Mouse (Mus musculus) liver, embryonic 12.5 days (tissue): ENCODE measurements around the gene Tmem120b. TPM values are rescaled to one million over a fixed set of nuclear protein-coding genes. Genes with fewer than 3 reads are reported as not detected.

Source experiments
- ATAC-seq: fragments of 200-750 bp; cut with Nextera tagmentation; 2 replicates; pipeline ENCODE4 v1.8.0; 2017; ENCODE audit warnings: moderate number of reproducible peaks, mild to moderate bottlenecking, moderate library complexity
- H3K27ac ChIP-seq: fragments of 300-500 bp; sonication (generic); 2 replicates; pipeline ENCODE4 v1.5.1; 2016; ENCODE audit warnings: mild to moderate bottlenecking
- H3K27me3 ChIP-seq: fragments of 300-500 bp; sonication (generic); replicated peaks from 2 replicates; pipeline ENCODE4 v1.6.1; 2016; ENCODE audit warnings: mild to moderate bottlenecking, moderate library complexity
- H3K36me3 ChIP-seq: fragments of 300-500 bp; sonication (generic); 2 replicates; pipeline ENCODE4 v1.6.1; 2016; ENCODE audit warnings: mild to moderate bottlenecking, moderate library complexity
- H3K4me1 ChIP-seq: fragments of 300-500 bp; sonication (generic); 2 replicates; pipeline ENCODE4 v1.6.1; 2016
- H3K4me2 ChIP-seq: fragments of 300-500 bp; sonication (generic); 2 replicates; pipeline ENCODE4 v1.6.1; 2016; ENCODE audit warnings: mild to moderate bottlenecking, moderate library complexity
- H3K4me3 ChIP-seq: fragments of 300-500 bp; sonication (generic); 2 replicates; pipeline ENCODE4 v1.5.1; 2016; ENCODE audit warnings: mild to moderate bottlenecking, moderate library complexity
- H3K9ac ChIP-seq: fragments of 300-500 bp; sonication (generic); 2 replicates; pipeline ENCODE4 v1.6.1; 2016; ENCODE audit warnings: mild to moderate bottlenecking, moderate library complexity
- H3K9me3 ChIP-seq: fragments of 300-500 bp; sonication (generic); replicated peaks from 2 replicates; pipeline ENCODE4 v1.6.1; 2016; ENCODE audit warnings: mild to moderate bottlenecking, moderate library complexity
- whole genome bisulfite sequencing: fragments of 180-500 bp; shearing (Covaris S2); methylation state at CpG from one replicate; pipeline ENCODE4 v1.1.7; 2016; ENCODE audit not compliant: insufficient replicate concordance; 5-methylcytosine and 5-hydroxymethylcytosine counted together
- polyA plus RNA-seq: library from polyadenylated mRNA; unstranded; fragments of >200 nt; fragmentation: Nextera tagmentation; extraction: Ambion mirVana; gene quantifications from 2 replicates; pipeline ENCODE4 v1.2.1, GENCODE M21; 2016

The Tmem120b gene
- polyA plus RNA-seq, 1 experiment from 2014 or later: 28.2 TPM

DNA sequence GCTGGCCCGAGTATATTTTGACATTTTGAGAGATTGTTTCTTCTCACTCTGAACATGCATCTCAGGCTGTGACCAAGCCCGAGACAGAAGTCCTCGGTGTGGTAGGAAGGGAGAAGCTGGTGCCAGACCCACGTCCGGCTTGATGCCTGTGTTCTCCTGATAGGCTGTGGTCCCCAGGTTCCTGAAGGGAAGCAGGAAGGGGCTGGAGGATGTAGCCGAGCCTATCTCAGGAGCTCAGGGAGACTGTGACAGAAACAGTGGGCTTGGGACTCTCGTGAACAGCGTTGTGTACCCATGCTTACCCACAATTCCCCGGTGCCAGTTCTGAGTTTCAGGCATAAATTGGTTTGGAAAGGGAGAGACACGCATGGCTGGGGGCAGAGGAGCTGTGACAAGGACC lies 50.6 kb downstream of the Tmem120b start:
- H3K27ac ChIP-seq: peak overlapping the region; percentile 42
- no peak overlapping the region for H3K4me2 ChIP-seq
- peak; percentile 18; the same call in 1 of the 2 replicates for ATAC-seq
- 34% methylated on average over 10 of the region's 10 CpGs for WGBS
- H3K27me3 ChIP-seq: no peaks in the 10 kb centered on the region
- peaks cover 59% of the 10 kb centered on the region for H3K36me3 ChIP-seq
- H3K9ac ChIP-seq: no peak overlapping the region; the same call in 1 of the 2 replicates
- H3K9me3 ChIP-seq: 0 out of 2 replicates have a peak, but pooled peaks cover 4% of the 10 kb centered on the region
- no peak overlapping the region for H3K4me3 ChIP-seq
- peaks cover 36% of the 10 kb centered on the region for H3K4me1 ChIP-seq

DNA sequence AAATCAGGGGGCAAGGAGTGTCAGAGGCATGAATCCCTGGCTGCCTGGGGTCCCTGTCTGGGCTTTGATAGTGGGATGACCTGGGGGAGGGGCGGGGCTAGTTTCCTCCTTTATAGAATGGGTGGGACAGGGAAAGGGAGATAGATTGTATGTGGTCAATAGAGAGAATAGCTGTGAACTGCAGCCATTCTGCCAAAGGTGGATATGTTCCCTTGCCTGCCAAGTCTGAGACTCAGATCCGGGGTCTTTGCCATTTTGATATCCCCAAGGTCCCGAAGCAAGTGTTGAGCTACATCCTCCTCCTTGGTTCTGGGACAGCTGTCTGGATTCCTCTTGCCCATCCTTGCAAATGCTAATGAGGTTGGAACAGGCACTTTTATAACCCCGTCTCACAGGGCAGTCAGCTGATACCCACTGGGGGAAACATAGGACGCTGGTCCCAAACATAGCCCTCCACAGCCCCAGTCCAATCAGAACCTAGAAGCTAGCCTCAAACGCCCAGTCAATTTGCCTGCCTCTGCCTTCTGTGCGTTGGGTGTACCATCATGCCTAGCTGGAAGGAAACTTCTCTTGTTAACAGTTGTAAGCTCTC lies 52.5 kb downstream of the Tmem120b start:
- no peak overlapping the region for H3K9ac ChIP-seq
- H3K27ac ChIP-seq: no peak overlapping the region
- no peak overlapping the region for H3K4me3 ChIP-seq
- no peak overlapping the region for H3K4me2 ChIP-seq
- H3K36me3 ChIP-seq: peaks cover 41% of the 10 kb centered on the region
- peaks cover 49% of the 10 kb centered on the region for H3K4me1 ChIP-seq
- WGBS: 81% methylated on average over 7 of the region's 7 CpGs
- no peak for ATAC-seq
- H3K27me3 ChIP-seq: no peaks in the 10 kb centered on the region
- H3K9me3 ChIP-seq: 0 out of 2 replicates have a peak, but pooled peaks cover 4% of the 10 kb centered on the region

DNA sequence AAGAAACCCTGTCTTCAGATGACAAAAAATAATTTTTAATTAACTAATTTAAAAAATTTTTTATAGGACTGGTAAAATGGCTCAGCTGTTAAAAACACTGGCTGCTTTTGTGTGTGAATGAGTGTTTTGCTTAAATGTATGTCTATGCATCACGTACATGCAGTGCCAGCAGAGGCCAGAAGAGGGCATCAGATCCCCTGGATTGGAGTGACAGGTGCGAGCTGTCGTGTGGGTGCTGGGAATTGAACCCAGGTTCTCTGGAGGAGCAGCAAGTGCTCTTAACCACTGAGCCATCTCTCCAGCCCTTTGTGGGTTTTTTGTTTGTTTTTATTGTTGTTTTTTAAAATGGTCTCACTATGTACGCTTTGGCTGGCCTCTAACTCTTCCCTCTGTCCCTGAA lies 54.0 kb downstream of the Tmem120b start:
- 0 out of 2 replicates have a peak, but pooled peaks cover 4% of the 10 kb centered on the region for H3K9me3 ChIP-seq
- ATAC-seq: no peak
- WGBS: 87% methylated on average over 4 of the region's 4 CpGs

DNA sequence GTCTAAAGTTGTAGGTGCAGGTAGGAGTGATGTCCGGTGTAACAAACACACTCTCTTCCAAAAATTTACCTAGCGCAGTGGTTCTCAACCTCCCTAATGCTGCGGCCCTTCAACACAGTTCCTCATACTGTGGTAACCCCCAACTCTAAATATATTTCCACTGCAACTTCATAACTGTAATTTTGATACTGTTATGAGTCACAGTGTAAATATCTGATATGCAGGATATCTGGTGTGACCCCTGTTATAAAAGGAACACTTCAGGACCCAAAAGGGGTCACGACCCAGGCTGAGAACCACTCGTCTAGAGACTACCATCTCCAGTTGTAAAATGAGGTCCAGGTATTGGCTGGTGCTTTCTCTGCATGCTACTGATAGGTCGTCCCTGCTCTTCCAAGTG lies 56.9 kb downstream of the Tmem120b start:
- no peak for ATAC-seq
- 0 out of 2 replicates have a peak, but pooled peaks cover 4% of the 10 kb centered on the region for H3K9me3 ChIP-seq
- H3K4me1 ChIP-seq: peaks cover 62% of the 10 kb centered on the region

More for the DNA sequence above, 54.0 kb downstream of the Tmem120b start:
- no peak overlapping the region for H3K4me3 ChIP-seq
- H3K27ac ChIP-seq: no peak overlapping the region
- H3K36me3 ChIP-seq: peaks cover 27% of the 10 kb centered on the region
- H3K4me1 ChIP-seq: peaks cover 58% of the 10 kb centered on the region
- no peaks in the 10 kb centered on the region for H3K27me3 ChIP-seq
- no peak overlapping the region for H3K9ac ChIP-seq
- no peak overlapping the region for H3K4me2 ChIP-seq

DNA sequence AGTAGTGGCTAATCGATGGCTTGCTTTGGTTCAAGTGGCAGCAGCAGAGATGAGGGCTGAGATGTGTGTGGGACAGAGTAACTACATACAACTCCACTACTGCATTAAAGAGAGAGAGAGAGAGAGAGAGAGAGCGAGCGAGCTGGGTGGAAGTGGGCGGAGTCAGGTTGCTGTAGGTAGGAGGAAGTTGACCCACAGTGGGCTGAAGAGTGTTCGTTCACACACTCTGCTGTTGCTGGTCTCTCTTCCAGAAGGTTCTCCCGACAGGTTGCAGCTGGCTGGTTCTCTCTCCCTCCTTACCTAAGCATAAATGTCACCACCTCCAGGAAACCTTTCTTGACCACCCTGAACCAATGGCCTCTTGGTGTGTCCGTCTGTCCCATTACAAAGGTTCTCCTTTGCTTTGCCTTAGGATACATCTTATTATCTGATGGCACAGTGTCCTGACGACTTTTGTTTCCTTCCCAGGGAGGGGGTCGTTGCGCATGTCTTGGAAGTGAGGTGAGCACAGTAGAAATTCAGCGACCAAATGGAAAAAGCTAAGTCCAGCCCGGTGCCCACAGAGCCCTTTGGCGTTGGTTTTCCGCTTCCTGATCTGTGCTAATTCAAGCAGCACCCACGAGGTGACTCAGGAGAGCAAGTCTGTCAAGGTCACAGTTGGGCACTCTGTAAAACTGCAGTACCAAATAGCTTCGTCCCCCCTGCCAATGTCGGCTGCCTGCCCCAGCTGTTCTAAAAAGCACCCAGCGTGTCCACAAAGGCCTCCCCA lies 57.6 kb downstream of the Tmem120b start:
- H3K4me3 ChIP-seq: no peak overlapping the region
- H3K27me3 ChIP-seq: peaks cover 11% of the 10 kb centered on the region; the same call in 1 of the 2 replicates
- H3K27ac ChIP-seq: peak overlapping the region; percentile 11; the same call in 1 of the 2 replicates
- ATAC-seq: peak; percentile 31; the same call in 1 of the 2 replicates
- 25% methylated on average over 18 of the region's 18 CpGs for WGBS
- H3K4me1 ChIP-seq: peaks cover 63% of the 10 kb centered on the region
- H3K36me3 ChIP-seq: peaks cover 10% of the 10 kb centered on the region
- H3K4me2 ChIP-seq: peak overlapping the region; percentile 30
- H3K9ac ChIP-seq: no peak overlapping the region
- H3K9me3 ChIP-seq: 0 out of 2 replicates have a peak, but pooled peaks cover 4% of the 10 kb centered on the region

More for the DNA sequence above, 56.9 kb downstream of the Tmem120b start:
- WGBS: 63% methylated on average over 6 of the region's 6 CpGs
- Histone ChIP-seq H3K4me2 (peak overlapping the region; percentile 30), H3K36me3 (peaks cover 10% of the 10 kb centered on the region), H3K9ac (no peak overlapping the region), H3K27me3 (peaks cover 9% of the 10 kb centered on the region; the same call in 1 of the 2 replicates), H3K4me3 (no peak overlapping the region), H3K27ac (peak overlapping the region; percentile 11; the same call in 1 of the 2 replicates)

DNA sequence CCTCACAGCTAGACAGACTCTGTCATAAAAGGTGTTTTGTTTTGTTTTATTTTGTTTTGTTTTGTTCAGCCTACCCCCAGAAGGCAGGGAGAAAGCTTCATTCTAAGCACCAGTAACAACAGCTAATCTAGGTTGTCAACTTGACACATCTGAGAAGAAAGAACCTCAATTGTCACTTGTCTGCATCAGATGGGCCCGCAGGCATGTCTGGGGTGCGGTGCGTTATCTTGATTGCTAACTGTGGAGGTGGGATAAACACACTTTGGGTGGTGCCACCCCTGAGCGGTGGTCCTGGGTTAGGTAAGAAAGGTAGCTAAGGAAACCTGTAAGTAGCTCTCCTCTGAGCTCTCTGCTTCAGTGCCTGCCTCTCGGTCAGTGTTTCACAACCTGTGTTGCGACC lies 58.8 kb downstream of the Tmem120b start:
- H3K36me3 ChIP-seq: peaks cover 10% of the 10 kb centered on the region
- no peak for ATAC-seq
- H3K9ac ChIP-seq: no peak overlapping the region
- no peak overlapping the region for H3K27ac ChIP-seq
- peaks cover 16% of the 10 kb centered on the region for H3K27me3 ChIP-seq
- H3K4me2 ChIP-seq: no peak overlapping the region
- no peak overlapping the region for H3K4me3 ChIP-seq
- H3K9me3 ChIP-seq: 0 out of 2 replicates have a peak, but pooled peaks cover 4% of the 10 kb centered on the region
- 41% methylated on average over 6 of the region's 6 CpGs for WGBS
- H3K4me1 ChIP-seq: peaks cover 72% of the 10 kb centered on the region

DNA sequence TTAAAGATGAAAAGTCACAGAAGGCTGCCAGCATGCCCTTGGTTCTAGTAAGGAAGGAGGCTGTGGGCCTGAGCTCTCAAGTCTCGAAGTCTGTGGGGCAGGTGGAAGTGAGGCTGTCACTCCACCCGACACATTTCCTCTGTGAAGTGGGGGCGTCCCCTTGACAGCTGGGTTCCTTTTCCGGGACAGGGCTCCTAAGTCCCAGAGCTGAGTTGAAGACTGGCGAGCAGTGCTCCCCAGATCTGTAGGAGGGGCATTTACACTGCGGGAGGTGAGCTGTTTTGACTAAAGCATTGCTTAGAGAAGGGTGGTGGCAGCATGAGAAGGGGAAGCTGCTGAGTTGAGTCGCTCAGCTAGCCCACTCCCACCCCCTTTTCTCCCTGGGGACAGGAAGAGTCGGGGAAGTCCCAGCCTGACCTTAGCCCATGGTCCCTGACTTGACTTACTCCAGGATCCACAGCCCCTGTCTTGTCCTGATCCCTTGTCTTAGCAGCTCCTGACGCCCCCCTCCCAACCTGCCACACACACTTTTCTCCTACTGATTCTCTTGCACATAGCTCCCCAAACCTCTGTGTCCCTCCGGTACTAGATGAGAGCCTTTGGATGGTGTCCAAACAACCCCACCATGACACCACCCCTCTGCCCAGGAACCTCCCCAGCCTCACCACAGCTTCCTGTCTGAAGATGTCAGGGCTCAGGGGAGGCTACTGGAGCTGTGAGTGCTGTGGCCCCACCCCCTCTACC lies 60.4 kb downstream of the Tmem120b start:
- peak overlapping the region; percentile 37 for H3K9ac ChIP-seq
- WGBS: 22% methylated on average over 10 of the region's 10 CpGs
- H3K27me3 ChIP-seq: peaks cover 16% of the 10 kb centered on the region
- no peak overlapping the region for H3K4me3 ChIP-seq
- peak overlapping the region; percentile 20 for H3K4me2 ChIP-seq
- no peaks in the 10 kb centered on the region for H3K9me3 ChIP-seq
- peaks cover 5% of the 10 kb centered on the region for H3K36me3 ChIP-seq
- no peak for ATAC-seq
- H3K27ac ChIP-seq: peak overlapping the region; percentile 34
- H3K4me1 ChIP-seq: peaks cover 88% of the 10 kb centered on the region

DNA sequence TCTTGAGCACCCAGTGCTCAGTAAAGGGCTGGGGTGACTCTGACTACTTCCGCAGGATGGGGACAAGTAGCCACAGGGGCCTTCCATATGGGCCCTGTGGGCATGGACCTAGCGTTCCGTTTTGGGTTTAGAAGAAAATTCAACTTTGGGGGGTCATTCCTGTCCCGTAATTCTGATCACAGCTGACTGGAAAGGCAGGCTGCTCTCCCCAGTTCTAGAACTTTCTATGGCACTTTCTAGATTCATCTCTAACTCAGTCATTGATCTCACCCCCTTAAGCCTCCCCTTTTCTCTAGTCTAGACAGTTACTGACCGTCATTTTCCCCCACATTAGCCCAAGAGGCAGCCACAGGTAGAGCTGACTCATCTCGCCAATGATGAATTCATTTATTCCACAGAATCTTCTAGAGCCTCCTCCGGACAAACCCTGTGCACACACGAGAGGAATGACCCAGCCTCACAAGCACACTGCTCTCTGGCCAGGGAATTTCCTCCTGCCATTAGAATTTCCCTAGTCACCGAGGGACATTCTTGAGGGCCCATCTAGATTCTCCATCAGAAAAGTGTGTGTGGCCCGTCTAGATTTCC lies 61.0 kb downstream of the Tmem120b start:
- Histone ChIP-seq H3K36me3 (peaks cover 9% of the 10 kb centered on the region), H3K4me1 (peaks cover 89% of the 10 kb centered on the region), H3K9ac (no peak overlapping the region), H3K27me3 (peaks cover 16% of the 10 kb centered on the region), H3K4me3 (no peak overlapping the region), H3K4me2 (peak overlapping the region; percentile 20), H3K27ac (0 out of 2 replicates have a peak overlapping the region, but pooled peaks have one; percentile 34), H3K9me3 (no peaks in the 10 kb centered on the region)
- ATAC-seq: no peak
- 39% methylated on average over 10 of the region's 10 CpGs for WGBS

DNA sequence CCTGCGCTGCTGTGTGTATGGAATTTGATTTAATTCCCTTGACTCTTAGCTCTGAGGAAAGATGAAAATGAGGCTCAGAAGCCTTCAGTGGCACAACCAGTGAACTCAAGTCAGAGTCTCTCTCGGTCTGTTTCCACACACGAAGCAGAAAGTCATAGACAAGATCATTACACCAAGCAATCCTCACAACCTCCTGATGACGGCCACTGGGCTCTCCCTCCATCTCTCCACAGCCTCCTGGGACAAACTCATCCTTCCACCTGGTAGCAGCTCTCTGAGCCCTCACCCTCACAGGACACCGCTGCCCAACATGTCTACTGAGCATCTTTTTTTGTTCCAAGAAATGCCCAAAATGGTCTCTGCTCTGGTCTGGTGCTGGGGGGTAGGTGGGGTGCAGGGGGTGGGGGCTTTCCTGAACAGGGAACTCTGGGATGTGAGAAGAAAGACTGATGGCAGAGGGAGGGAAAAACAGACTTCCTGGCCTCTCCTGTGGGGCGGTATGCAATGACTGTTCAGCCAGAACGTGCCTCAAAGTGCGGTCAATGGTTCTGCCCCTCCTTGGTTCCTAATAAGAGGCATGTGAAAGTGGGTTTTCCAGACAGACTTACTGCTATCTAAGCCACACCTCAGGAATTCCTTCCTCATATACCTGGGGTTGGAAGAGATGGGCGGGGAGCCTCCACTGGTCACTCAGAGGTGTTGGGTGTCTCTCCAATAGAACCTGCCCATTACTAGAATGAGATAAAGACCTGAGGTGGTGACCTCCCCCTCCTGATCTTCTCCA lies 62.0 kb downstream of the Tmem120b start:
- H3K27me3 ChIP-seq: peaks cover 16% of the 10 kb centered on the region
- no peak overlapping the region for H3K4me3 ChIP-seq
- peaks cover 89% of the 10 kb centered on the region for H3K4me1 ChIP-seq
- H3K9me3 ChIP-seq: no peaks in the 10 kb centered on the region
- peaks cover 18% of the 10 kb centered on the region for H3K36me3 ChIP-seq
- H3K9ac ChIP-seq: no peak overlapping the region
- H3K4me2 ChIP-seq: no peak overlapping the region
- 85% methylated on average over 9 of the region's 9 CpGs for WGBS
- no peak for ATAC-seq
- H3K27ac ChIP-seq: no peak overlapping the region

DNA sequence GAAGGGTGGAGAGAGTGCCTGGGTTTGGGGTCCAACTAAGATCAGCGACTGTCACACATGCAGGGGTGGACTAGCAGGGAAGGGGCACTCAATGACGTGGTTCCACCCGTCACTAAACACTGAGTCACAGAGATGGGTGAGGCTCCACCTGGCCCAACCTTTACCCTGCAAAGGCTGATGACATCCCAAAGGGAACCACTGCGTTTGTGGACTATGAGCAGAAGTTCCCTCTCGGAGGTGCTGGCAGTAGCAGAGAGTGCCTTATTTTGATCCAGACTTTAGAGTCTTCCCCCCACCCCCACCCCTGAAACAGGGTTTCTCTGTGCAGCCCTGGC lies 62.6 kb downstream of the Tmem120b start:
- Histone ChIP-seq H3K9me3 (no peaks in the 10 kb centered on the region), H3K4me1 (peaks cover 89% of the 10 kb centered on the region), H3K27ac (no peak overlapping the region), H3K9ac (no peak overlapping the region), H3K4me3 (no peak overlapping the region), H3K4me2 (no peak overlapping the region), H3K27me3 (peaks cover 16% of the 10 kb centered on the region), H3K36me3 (peaks cover 18% of the 10 kb centered on the region)
- no peak for ATAC-seq
- WGBS: 60% methylated on average over 5 of the region's 5 CpGs
